Mouse (Mus musculus): ENCODE results near the gene Chtop. TPM values are rescaled to one million over a fixed set of nuclear protein-coding genes. Genes with fewer than 3 reads are reported as not detected.

Chtop gene
- polyA plus RNA-seq, 1 experiment from 2014 or later: 149 TPM

DNA sequence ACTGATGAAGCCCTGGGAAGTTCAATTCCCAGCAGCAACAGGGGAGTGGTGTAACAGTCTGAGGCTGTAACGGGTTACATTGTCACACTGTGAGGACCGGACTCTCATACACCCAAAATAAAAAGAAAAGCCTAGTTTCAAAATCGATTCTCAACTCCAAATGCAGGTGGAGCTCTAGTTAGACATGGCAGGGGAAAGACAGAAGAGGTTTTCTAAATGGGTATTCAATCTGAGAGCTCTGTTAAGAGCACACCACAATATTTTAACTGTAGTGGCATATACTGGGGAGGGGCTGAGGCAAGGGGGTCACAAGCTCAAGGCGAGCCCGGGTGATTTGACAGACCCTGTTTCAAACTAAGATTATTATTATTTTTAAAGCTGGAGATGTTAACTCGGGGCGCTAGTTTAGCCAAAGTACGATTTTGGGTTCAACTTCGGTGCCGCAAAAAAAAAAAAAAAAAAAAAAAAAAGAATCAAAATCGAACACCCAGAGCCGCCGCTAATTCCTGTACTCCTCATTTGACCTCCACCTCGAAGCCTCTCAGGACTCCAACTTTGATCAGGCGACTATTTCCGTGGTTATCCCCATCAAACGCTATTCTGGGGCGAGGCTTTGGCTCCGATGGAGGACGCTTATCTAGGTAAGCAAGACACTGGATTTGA, 880 bp downstream of the Chtop start:
- no peak for ATAC-seq (replicated peaks; ENCODE audit: low FRiP score)

DNA sequence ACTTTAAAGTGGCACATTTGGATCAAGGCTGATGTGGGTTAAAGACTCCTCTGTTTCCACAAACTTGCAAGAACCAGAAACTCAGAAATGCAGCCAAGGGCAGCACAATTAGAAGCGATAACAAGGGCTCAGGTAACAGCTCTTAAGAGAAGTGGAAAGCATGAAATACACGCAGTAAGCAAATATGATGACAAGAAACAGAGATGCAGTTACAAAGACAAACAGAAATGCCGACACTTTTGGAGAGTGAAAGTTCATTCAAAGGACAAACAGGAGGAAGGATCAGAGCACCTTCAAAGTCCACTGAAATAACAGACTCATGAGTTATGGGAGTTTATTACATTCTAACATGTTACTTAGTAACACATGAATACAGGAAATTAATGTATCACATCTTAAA, 2.9 kb downstream of the Chtop start:
- Histone ChIP-seq H3K9me3 (replicated peaks) (no peaks in the 10 kb centered on the region), H3K4me2 (no peak overlapping the region), H3K9ac (no peak overlapping the region), H3K4me1 (peaks cover 17% of the 10 kb centered on the region), H3K27me3 (no peaks in the 10 kb centered on the region), H3K4me3 (replicated peaks) (no peak overlapping the region), H3K27ac (no peak overlapping the region), H3K36me3 (peaks cover 69% of the 10 kb centered on the region)
- ATAC-seq (replicated peaks; ENCODE audit: low FRiP score): no peak
- WGBS: 75% methylated on average over 3 of the region's 3 CpGs

More for the DNA sequence above, 880 bp downstream of the Chtop start:
- peak overlapping the region; percentile 62 for H3K4me2 ChIP-seq
- H3K9me3 ChIP-seq (replicated peaks): no peaks in the 10 kb centered on the region
- peaks cover 18% of the 10 kb centered on the region for H3K4me1 ChIP-seq
- H3K36me3 ChIP-seq: peaks cover 48% of the 10 kb centered on the region
- WGBS: 2% methylated on average over 20 of the region's 20 CpGs
- H3K4me3 ChIP-seq (replicated peaks): peak overlapping the region; percentile 95
- no peaks in the 10 kb centered on the region for H3K27me3 ChIP-seq
- H3K9ac ChIP-seq: peak overlapping the region; percentile 99
- H3K27ac ChIP-seq: peak overlapping the region; percentile 97

DNA sequence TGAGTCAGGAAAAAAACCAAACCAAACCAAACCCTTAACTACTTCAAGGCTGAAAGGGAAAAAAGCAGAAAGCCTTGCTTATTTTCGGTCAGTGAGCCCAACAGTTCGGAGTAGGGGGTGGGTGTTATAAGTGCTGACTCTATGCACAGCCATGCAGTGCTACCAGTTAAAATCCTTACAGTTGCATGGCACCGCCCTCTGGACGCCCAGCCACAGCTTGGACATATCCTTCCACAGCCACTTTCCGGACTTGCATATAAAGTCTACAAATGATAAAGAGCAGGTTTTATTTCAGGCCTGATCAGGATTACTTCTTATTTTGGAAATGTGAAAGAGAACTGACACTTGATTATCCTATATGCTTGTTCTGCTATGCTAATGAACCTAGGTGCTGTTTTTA, 4.1 kb downstream of the Chtop start:
- Histone ChIP-seq H3K4me3 (replicated peaks) (no peak overlapping the region), H3K4me2 (no peak overlapping the region), H3K4me1 (peaks cover 17% of the 10 kb centered on the region), H3K27me3 (no peaks in the 10 kb centered on the region), H3K9ac (no peak overlapping the region), H3K36me3 (peaks cover 71% of the 10 kb centered on the region), H3K27ac (no peak overlapping the region), H3K9me3 (replicated peaks) (no peaks in the 10 kb centered on the region)
- WGBS: 91% methylated on average over 5 of the region's 5 CpGs
- ATAC-seq (replicated peaks; ENCODE audit: low FRiP score): no peak

DNA sequence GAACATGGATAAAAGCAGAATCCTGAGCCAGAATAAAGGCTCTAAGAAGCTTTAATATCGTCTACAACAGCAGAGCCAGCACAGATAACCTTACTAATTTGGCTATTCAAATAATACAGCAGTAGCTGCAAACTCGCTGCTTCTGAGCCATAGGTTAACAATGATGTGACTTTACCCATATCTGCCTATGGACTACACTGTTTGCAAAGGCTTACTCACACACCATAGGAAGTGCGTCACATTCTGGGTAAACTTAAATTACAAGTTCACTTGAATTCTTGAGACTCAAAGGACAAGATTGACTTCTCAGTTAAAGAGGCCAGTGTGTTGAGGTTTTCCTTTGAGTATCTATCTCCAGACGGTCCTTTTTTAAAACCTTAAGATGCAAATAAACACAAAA, 5.9 kb downstream of the Chtop start:
- WGBS: 83% methylated on average over 4 of the region's 4 CpGs
- no peaks in the 10 kb centered on the region for H3K27me3 ChIP-seq

DNA sequence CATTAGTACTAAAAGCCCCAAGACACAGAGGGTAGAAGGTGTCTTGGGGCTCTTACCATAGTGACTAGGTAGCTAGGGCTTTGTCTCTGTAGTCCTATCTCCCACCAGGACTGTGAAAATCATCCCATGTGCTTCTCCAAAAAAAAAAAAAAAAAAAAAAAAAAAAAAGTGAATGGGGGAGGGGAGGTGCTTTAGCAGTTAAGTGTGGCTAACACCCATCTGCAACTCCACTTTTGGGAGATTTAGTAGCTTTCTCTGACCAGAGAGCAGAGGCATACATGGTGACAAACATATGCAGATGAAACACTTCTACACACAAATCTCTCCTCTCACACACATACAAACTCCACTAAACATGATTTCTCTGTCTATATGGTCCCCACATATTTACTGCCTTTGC, 11.7 kb downstream of the Chtop start:
- Histone ChIP-seq H3K36me3 (peaks cover 74% of the 10 kb centered on the region), H3K4me1 (no peaks in the 10 kb centered on the region), H3K9me3 (replicated peaks) (no peaks in the 10 kb centered on the region), H3K27me3 (no peaks in the 10 kb centered on the region), H3K9ac (no peak overlapping the region), H3K4me2 (no peak overlapping the region), H3K4me3 (replicated peaks) (no peak overlapping the region), H3K27ac (no peak overlapping the region)
- ATAC-seq (replicated peaks; ENCODE audit: low FRiP score): no peak

More for the DNA sequence above, 5.9 kb downstream of the Chtop start:
- no peak for ATAC-seq (replicated peaks; ENCODE audit: low FRiP score)
- H3K27ac ChIP-seq: no peak overlapping the region
- peaks cover 13% of the 10 kb centered on the region for H3K4me1 ChIP-seq
- H3K4me2 ChIP-seq: no peak overlapping the region
- no peaks in the 10 kb centered on the region for H3K9me3 ChIP-seq (replicated peaks)
- no peak overlapping the region for H3K9ac ChIP-seq
- peaks cover 89% of the 10 kb centered on the region for H3K36me3 ChIP-seq
- H3K4me3 ChIP-seq (replicated peaks): no peak overlapping the region

DNA sequence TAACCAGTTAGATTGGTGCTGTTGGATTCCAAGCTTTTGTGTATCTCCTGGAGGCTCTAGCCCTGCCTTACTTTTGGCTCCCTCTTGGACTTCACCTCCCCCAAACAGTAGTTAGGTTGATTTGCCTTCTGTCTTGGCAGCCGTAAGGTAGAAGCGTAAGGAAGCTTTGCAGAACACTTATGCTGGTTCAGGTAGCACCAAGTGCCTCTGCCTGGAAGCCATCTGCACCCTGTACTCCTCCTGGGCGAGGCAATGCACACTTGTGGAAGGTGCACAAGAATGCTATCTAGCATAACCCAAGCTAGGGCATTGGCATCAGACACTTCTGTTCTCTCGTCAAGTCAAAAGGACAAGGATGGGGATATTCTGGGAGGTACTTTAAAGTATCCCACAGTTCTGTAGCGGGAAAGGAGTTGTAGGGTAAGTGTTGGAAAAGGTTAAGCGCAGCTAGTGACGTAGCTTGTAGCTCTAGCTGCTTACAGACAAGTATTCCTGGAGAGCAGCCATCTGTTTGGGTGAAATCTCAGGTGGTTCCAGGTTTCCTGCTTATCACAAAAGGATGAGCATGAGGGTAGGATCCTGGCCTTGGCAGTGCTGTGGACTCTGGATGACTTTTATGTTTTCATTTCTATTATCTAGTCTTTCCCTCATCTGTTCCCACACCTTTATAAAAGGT, 13.3 kb downstream of the Chtop start:
- H3K4me2 ChIP-seq: no peak overlapping the region
- peaks cover 58% of the 10 kb centered on the region for H3K36me3 ChIP-seq
- no peak overlapping the region for H3K9ac ChIP-seq
- WGBS: 91% methylated on average over 7 of the region's 7 CpGs
- ATAC-seq (replicated peaks; ENCODE audit: low FRiP score): no peak
- H3K9me3 ChIP-seq (replicated peaks): no peaks in the 10 kb centered on the region
- H3K27me3 ChIP-seq: no peaks in the 10 kb centered on the region
- no peak overlapping the region for H3K27ac ChIP-seq
- H3K4me3 ChIP-seq (replicated peaks): no peak overlapping the region
- H3K4me1 ChIP-seq: no peaks in the 10 kb centered on the region

DNA sequence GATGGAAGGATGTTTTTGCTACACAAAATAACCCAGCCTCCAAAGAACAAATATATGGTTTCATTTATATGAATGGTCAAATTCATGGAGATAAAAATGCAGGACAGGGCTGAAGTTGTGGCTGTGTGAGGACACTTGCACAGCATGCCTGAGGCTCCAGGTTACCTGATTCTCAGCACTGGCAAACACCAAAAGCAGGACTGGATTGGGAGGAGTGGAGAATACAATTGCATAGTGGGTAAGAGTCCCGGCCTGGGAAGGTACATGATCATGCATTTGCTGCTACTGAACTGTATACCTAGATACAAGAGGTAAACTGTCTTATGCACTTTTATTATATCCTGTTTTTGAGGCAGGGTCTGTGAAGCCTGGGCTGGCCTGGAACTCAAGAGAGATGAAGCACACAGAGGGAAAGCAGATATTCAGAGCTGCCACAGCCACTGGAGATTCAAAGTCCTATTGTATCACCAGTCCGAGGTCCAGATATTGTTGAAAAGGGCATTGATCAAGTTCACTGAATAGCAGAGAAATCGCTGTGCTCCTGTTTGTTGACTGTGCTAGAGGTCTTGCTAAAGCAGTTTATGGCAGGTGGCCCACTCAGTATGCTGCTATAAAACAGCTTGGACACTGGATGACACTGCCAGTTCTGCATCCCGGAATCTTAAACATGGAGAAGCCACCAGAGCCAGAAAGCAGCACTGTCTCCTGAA, 15.3 kb downstream of the Chtop start:
- H3K36me3 ChIP-seq: peaks cover 47% of the 10 kb centered on the region
- H3K4me1 ChIP-seq: peaks cover 8% of the 10 kb centered on the region
- H3K4me2 ChIP-seq: no peak overlapping the region
- H3K27ac ChIP-seq: no peak overlapping the region
- H3K4me3 ChIP-seq (replicated peaks): no peak overlapping the region
- no peak for ATAC-seq (replicated peaks; ENCODE audit: low FRiP score)
- no peaks in the 10 kb centered on the region for H3K27me3 ChIP-seq
- no peaks in the 10 kb centered on the region for H3K9me3 ChIP-seq (replicated peaks)
- 59% methylated on average over 4 of the region's 4 CpGs for WGBS
- no peak overlapping the region for H3K9ac ChIP-seq

DNA sequence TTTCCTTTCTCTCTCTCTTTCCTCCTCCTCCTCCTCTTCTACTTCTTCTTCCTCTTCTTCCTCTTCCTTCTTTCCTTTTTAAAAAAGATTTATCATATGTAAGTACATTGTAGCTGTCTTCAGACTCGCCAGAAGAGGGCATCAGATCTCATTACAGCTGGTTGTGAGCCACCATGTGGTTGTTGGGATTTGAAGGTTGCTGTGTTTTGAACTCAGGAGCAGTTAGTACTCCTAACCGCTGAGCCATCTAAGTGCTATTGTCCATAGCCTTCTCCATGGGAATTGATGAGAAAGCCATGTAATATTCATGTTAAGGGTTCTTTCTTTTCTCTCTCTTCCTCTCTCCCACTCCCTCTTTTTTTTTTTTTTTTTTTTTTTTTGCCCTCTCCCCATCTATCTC, 17.9 kb downstream of the Chtop start:
- no peak for ATAC-seq (replicated peaks; ENCODE audit: low FRiP score)
- H3K4me2 ChIP-seq: no peak overlapping the region
- H3K4me3 ChIP-seq (replicated peaks): no peak overlapping the region
- WGBS: 36% methylated on average over 2 of the region's 2 CpGs
- peaks cover 45% of the 10 kb centered on the region for H3K36me3 ChIP-seq
- H3K27ac ChIP-seq: no peak overlapping the region
- no peaks in the 10 kb centered on the region for H3K9me3 ChIP-seq (replicated peaks)
- no peak overlapping the region for H3K9ac ChIP-seq
- H3K4me1 ChIP-seq: peaks cover 13% of the 10 kb centered on the region
- H3K27me3 ChIP-seq: no peaks in the 10 kb centered on the region

DNA sequence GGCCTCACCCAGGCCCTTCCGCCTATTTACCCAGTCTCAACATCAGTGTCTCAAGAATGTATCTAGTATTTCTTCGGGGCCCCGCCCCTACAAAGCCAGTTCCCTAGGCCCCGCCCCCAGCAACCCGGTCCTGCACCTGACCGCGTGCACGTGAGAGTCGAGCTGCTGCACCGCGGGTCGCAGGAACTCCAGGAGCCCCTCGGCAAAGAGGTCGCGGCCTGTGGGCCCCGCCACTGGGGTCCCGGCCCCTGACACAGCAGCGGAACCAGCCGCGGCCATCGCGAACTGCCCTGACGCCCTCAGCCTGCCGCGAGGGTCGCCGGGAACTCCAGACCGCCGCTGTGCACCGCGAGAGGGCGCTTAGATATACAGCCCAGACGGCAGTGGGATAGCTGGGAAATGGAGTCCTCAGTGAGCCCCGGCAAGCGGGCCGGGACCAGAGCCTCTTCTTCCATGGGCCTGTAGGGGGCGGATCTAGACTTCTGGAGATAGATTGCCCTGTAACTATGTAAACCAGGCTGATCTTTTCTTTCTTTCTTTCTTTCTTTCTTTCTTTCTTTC, 18.5 kb downstream of the Chtop start, which contains the start of gene Snapin:
Snapin (minus strand) TSS at position 338 of the 561 bp plus-strand sequence.
- H3K4me3 ChIP-seq (replicated peaks): peak within 1 kb of the TSS; percentile 86
- H3K4me2 ChIP-seq: peak within 1 kb of the TSS; percentile 67
- peaks cover 13% of the 10 kb centered on the region for H3K4me1 ChIP-seq
- WGBS: under 1% methylated on average over 37 of the region's 37 CpGs
- H3K36me3 ChIP-seq: peaks cover 45% of the 10 kb centered on the region
- ATAC-seq (replicated peaks; ENCODE audit: low FRiP score): peak; percentile 99
- H3K9ac ChIP-seq: peak within 1 kb of the TSS; percentile 76
- no peaks in the 10 kb centered on the region for H3K27me3 ChIP-seq
- no peaks in the 10 kb centered on the region for H3K9me3 ChIP-seq (replicated peaks)
- peak within 1 kb of the TSS; percentile 87 for H3K27ac ChIP-seq

DNA sequence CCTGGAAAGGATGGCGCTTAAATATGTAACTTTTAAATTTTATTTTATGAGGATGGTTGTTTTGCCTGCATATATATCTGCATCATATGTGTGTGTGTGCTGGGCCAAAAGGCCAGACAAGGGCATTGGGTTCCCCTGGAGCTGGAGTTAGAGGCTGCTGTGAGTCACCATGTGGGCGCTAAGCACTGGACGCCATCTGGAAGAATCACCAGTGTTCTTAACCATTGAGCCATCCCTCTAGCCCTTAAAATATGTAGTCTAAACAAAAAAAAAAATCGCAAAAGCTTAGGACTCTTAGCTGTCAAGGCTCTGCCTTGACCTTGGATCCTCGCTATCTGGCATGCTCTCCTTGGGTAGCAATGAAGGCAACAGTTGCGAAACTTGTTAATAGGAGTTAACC, 20.7 kb downstream of the Chtop start:
- Histone ChIP-seq H3K36me3 (peaks cover 58% of the 10 kb centered on the region), H3K4me2 (no peak overlapping the region), H3K9ac (no peak overlapping the region), H3K27me3 (no peaks in the 10 kb centered on the region), H3K4me3 (replicated peaks) (no peak overlapping the region), H3K4me1 (peaks cover 13% of the 10 kb centered on the region), H3K27ac (no peak overlapping the region), H3K9me3 (replicated peaks) (no peaks in the 10 kb centered on the region)
- ATAC-seq (replicated peaks; ENCODE audit: low FRiP score): no peak
- 85% methylated on average over 6 of the region's 6 CpGs for WGBS

DNA sequence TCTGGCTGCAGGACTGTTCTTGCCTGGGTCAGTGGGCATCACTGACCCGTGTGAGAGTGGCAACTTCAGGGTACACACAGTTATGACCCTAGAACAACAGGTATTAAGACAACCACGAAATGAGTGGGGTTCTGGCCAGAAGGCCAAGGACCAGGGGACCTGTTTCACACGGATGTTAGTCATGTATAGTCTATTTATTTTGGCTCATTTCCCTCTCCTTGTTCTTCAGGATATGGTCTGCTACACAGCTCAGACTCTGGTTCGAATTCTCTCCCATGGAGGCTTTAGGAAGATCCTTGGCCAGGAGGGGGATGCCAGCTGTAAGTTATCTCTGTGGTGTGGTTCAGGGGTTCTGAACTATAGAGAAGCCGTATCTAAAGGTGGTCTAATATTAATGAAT, 22.3 kb downstream of the Chtop start:
- no peaks in the 10 kb centered on the region for H3K9me3 ChIP-seq (replicated peaks)
- no peak overlapping the region for H3K4me2 ChIP-seq
- no peak overlapping the region for H3K9ac ChIP-seq
- ATAC-seq (replicated peaks; ENCODE audit: low FRiP score): no peak
- H3K36me3 ChIP-seq: peaks cover 74% of the 10 kb centered on the region
- H3K4me1 ChIP-seq: peaks cover 13% of the 10 kb centered on the region
- no peaks in the 10 kb centered on the region for H3K27me3 ChIP-seq
- no peak overlapping the region for H3K4me3 ChIP-seq (replicated peaks)
- no peak overlapping the region for H3K27ac ChIP-seq
- 49% methylated on average over 5 of the region's 5 CpGs for WGBS
